Mouse (Mus musculus): ENCODE data around the gene Rexo2. TPM values are rescaled to one million over a fixed set of nuclear protein-coding genes. Genes with fewer than 3 reads are reported as not detected.

Rexo2 gene
- total RNA-seq, 2 experiments from 2014 or later, result 66.0 to 68.1 TPM

DNA sequence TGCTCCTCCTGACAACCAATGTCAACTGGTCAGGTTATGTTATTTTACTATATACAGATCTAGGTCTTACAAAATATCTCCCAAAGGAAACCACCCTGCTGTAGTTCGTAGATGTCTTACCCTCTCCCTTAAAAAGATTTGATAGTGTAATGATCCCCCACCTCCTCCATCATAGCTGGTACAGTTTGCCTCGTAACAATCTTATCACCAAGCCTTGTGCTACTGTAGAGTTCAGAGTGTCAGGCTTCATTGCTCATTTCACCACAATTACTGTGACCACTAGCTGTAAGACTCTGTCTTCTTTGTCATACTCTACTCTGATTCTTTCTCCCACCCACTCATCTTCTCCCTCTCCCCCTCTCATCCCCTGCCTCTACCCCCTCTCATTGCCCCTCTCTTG is 59.4 kb downstream of the Rexo2 start:
- Histone ChIP-seq H3K27ac (no peak overlapping the region), H3K4me3 (no peak overlapping the region)
- TF ChIP-seq CTCF (IDR thresholded peaks at IDR 0.05), result no peak
- intact Hi-C loops (cut with DNase I), result no loop called here
- DNase-seq, result no peak

DNA sequence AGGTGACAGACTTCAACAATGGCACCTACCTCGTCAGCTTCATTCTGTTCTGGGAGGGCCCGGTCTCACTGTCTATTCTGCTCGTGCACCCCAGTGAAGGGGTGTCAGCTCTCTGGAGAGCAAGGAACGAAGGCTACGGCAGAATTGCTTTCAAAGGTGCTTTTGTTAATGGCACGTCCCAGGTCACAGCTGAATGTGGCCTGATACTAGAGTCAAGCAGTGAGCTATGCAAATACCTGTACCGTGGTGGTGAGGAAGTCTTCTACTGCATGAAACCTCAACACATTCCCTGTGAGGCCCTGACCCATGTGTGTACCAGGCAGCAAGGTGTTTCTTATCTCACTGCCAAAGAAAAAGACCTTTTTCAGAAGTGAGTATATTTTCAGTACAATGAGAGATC is 60.0 kb downstream of the Rexo2 start:
- no peak overlapping the region for H3K27ac ChIP-seq
- DNase-seq, result no peak
- intact Hi-C loops (cut with DNase I), result no loop called here
- TF ChIP-seq CTCF (IDR thresholded peaks at IDR 0.05), result no peak
- no peak overlapping the region for H3K4me3 ChIP-seq

DNA sequence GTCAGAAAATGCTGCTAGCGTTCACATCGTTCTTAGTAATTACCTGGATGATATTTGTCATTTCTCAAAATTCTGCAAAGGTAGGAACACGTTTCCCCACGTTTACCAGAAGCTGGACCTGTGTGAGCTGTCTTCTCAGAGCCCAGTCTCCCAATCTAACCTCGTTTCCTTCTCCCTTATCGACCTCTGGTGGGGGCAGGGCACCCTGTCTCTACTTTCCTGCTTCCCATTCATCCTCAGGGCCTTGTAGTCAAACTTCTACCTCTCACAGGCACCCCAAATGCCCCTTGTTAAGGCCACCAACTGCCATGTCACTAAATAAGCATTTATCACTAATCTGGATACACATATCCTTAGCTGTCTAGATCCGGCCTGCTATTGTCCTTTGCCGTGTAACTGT is 61.6 kb downstream of the Rexo2 start:
- intact Hi-C loops (cut with DNase I), result no loop called here
- no peak for DNase-seq
- no peak for TF ChIP-seq CTCF (IDR thresholded peaks at IDR 0.05)
- Histone ChIP-seq H3K27ac (no peak overlapping the region), H3K4me3 (no peak overlapping the region)

Small RNA genes within 50 kb of the gene (microRNA-seq; reads per million reads assigned to microRNA genes)
- gene Gm23653, result not detected

Other genes with a start within 250 kb of the Rexo2 start
- gene Nxpe2, start 127.2 kb downstream of the Rexo2 start, total RNA-seq (2021), result under 1 TPM; 0.43 to 0.59 TPM
- gene Rbm7, start 14.7 kb upstream of the Rexo2 start, total RNA-seq (2021), result 10 to 100 TPM; 15.2 to 16.0 TPM
- 10 to 100 TPM in 1 of 2 experiments, 1 to 10 TPM in 1; 8.1 to 10.3 TPM for gene Gm5617, start 14.8 kb upstream of the Rexo2 start, total RNA-seq (2021)
- 1 to 10 TPM; 1.5 to 3.0 TPM for gene Nnmt, start 124.5 kb upstream of the Rexo2 start, total RNA-seq (2021)